Mouse (Mus musculus): Measurements from ENCODE around the gene Urb1. TPM values are rescaled to one million over a fixed set of nuclear protein-coding genes. Genes with fewer than 3 reads are reported as not detected.

Gene Urb1
- polyA plus RNA-seq, 1 experiment from 2014 or later, result 8.7 TPM

DNA sequence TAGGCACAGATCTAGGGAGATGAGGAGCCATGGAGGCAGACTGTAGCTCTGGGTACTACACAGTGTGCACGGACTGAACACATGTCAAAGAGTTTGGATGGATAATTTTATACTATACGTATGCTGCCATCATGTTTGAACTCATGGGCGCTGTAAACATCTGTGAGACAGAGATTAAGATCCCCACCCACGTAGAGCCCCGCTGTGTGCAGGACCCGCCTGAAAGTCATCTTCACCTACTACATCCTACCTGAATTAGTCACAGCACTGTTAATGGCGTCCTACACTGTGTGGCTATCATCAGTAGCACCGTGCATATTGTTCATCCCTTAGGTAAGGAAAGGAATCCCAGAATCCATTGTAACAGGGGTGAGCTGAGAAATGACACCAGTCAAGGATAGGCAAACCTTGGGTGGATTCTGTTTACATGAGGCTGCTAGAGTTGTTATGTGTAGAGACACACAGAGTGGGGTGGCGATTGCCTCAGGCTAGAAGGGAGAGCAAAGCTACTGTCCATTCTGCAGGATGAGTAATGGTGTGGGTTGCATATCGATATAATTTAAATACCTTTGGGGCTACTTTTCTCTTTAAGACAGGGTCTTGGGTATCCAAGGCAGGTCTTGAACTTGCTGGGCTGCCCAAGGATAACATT lies 12.2 kb upstream of the Urb1 start:
- no peak overlapping the region for H3K9ac ChIP-seq
- H3K4me1 ChIP-seq, result no peaks in the 10 kb centered on the region
- H3K27ac ChIP-seq, result no peak overlapping the region
- H3K27me3 ChIP-seq, result 0 out of 2 replicates have a peak, but pooled peaks cover 4% of the 10 kb centered on the region
- no peak overlapping the region for H3K4me3 ChIP-seq
- ATAC-seq (ENCODE audit: borderline replicate concordance, extremely low read depth, low FRiP score, low TSS enrichment), result no peak
- 79% methylated on average over 10 of the region's 10 CpGs for WGBS
- H3K9me3 ChIP-seq, result no peaks in the 10 kb centered on the region
- H3K36me3 ChIP-seq, result no peaks in the 10 kb centered on the region
- no peak overlapping the region for H3K4me2 ChIP-seq

GRCm38 (mm10) chr16:90821046-90821697 lies 11.0 kb upstream of the Urb1 start:
- WGBS, result 65% methylated on average over 14 of the region's 14 CpGs
- Histone ChIP-seq H3K36me3 (no peaks in the 10 kb centered on the region), H3K4me3 (no peak overlapping the region), H3K27ac (peak overlapping the region; percentile 23; the same call in 1 of the 2 replicates), H3K4me2 (no peak overlapping the region), H3K9ac (no peak overlapping the region), H3K9me3 (no peaks in the 10 kb centered on the region), H3K4me1 (no peaks in the 10 kb centered on the region), H3K27me3 (0 out of 2 replicates have a peak, but pooled peaks cover 4% of the 10 kb centered on the region)
- no peak for ATAC-seq (ENCODE audit: borderline replicate concordance, extremely low read depth, low FRiP score, low TSS enrichment)

GRCm38 (mm10) chr16:90820326-90820725 lies 10.1 kb upstream of the Urb1 start:
- Histone ChIP-seq H3K9ac (no peak overlapping the region), H3K36me3 (no peaks in the 10 kb centered on the region), H3K4me1 (no peaks in the 10 kb centered on the region), H3K9me3 (no peaks in the 10 kb centered on the region), H3K4me3 (no peak overlapping the region), H3K4me2 (no peak overlapping the region), H3K27ac (no peak overlapping the region), H3K27me3 (0 out of 2 replicates have a peak, but pooled peaks cover 4% of the 10 kb centered on the region)
- no peak for ATAC-seq (ENCODE audit: borderline replicate concordance, extremely low read depth, low FRiP score, low TSS enrichment)
- WGBS, result 55% methylated on average over 6 of the region's 6 CpGs

DNA sequence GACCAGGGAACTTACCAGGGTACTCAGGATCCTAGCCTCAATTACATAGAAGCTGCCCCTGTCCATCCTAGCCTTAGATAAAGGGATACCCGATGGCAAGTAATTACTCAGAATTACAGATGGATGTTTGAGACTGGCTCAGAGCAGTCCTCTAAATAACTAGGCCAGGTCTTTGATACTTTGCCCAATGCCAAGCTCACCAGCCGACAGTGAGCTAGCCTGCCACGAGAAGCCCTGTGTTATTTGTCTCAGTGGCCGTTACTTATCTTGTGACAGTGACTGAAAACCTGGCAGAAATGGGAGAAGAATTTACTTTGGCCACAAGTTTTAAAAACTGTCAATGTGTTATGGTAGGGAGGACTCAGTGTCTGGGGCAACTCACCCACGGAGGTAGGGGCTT lies 1.9 kb upstream of the Urb1 start:
- H3K9me3 ChIP-seq, result no peaks in the 10 kb centered on the region
- no peak overlapping the region for H3K4me3 ChIP-seq
- WGBS, result 62% methylated on average over 5 of the region's 5 CpGs

DNA sequence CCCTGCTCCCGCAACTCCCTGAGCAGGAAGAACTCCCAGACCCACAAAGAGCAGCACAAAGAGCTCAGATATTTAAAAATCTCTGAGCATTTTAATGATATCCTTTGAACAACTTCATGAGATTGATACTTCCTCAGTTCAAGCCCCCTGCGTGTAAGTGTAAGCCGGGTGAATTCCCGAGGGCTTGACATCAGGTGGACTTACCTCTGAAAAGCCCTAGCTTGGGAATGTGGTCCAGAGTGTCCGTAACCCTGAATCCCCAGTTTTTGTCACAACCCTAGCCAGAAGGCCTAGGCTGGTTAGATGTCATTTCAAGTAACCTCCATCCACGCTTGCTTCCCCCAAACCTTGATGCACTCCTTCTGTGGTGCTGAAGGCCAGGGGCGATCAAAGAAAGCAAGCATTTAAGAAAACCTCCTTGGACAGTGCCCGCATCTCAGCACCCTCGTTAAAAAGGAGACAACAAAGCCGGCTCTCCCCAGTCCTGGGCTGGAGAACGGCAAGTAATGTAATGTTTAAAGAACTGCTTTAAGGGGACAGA lies 573 bp upstream of the Urb1 start:
- no peaks in the 10 kb centered on the region for H3K36me3 ChIP-seq
- H3K4me1 ChIP-seq, result peaks cover 12% of the 10 kb centered on the region; the same call in 1 of the 2 replicates
- H3K4me2 ChIP-seq, result peak overlapping the region; percentile 89
- H3K27me3 ChIP-seq, result no peaks in the 10 kb centered on the region
- no peaks in the 10 kb centered on the region for H3K9me3 ChIP-seq
- peak overlapping the region; percentile 87 for H3K4me3 ChIP-seq
- WGBS, result 41% methylated on average over 11 of the region's 11 CpGs
- ATAC-seq (ENCODE audit: borderline replicate concordance, extremely low read depth, low FRiP score, low TSS enrichment), result no peak; the same call in 1 of the 2 replicates
- peak overlapping the region; percentile 52 for H3K9ac ChIP-seq
- H3K27ac ChIP-seq, result peak overlapping the region; percentile 80

More for the DNA sequence above, 1.9 kb upstream of the Urb1 start:
- Histone ChIP-seq H3K27me3 (no peaks in the 10 kb centered on the region), H3K4me2 (no peak overlapping the region), H3K4me1 (peaks cover 12% of the 10 kb centered on the region; the same call in 1 of the 2 replicates), H3K36me3 (no peaks in the 10 kb centered on the region), H3K9ac (no peak overlapping the region), H3K27ac (no peak overlapping the region)
- ATAC-seq (ENCODE audit: borderline replicate concordance, extremely low read depth, low FRiP score, low TSS enrichment), result no peak

DNA sequence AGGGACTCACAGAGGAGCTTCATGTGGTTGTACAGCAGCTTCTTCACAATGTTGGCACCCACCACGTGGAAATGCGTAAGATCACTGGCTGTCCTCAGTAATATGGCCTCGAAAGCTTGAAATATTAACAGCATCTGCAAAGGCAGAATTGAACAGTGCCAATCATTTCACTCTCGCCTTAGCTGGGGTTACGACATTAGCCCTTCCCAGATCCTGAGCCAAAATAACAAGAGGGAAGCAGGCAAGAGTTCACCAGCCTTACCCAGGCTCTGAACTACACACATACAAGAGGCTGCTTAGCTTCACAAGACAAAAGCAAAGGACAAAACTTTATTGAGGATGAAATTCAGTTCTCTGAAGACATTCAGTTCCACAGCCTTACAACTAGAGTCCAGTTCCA lies 5.7 kb downstream of the Urb1 start:
- Histone ChIP-seq H3K36me3 (peaks cover 29% of the 10 kb centered on the region; the same call in 1 of the 2 replicates), H3K9me3 (no peaks in the 10 kb centered on the region), H3K4me1 (peaks cover 2% of the 10 kb centered on the region; the same call in 1 of the 2 replicates), H3K27me3 (no peaks in the 10 kb centered on the region), H3K4me2 (no peak overlapping the region), H3K9ac (no peak overlapping the region), H3K27ac (no peak overlapping the region), H3K4me3 (no peak overlapping the region)
- WGBS, result 92% methylated on average over 5 of the region's 5 CpGs
- ATAC-seq (ENCODE audit: borderline replicate concordance, extremely low read depth, low FRiP score, low TSS enrichment), result no peak

DNA sequence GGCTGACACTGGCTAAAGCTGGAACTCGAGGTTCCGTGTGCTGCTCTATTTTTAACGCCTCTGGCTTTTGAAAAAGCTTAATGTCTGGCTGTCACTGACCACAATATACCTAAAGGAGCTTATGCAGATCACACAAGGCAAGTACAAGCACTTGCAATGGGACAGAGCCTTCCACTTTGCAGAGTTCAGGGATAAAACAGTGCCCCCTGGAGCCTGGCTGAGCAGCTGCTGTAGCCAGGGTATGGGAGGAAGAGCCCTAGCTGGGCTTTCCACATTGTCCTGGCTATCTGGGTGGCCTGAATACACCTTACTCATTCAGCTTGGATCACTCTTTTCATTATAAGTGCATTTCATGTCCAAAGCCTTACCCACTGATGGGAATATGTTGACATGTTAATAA lies 8.3 kb downstream of the Urb1 start:
- Histone ChIP-seq H3K4me1 (0 out of 2 replicates have a peak, but pooled peaks cover 3% of the 10 kb centered on the region), H3K9ac (no peak overlapping the region), H3K4me2 (no peak overlapping the region), H3K36me3 (peaks cover 32% of the 10 kb centered on the region; the same call in 1 of the 2 replicates), H3K27ac (no peak overlapping the region), H3K4me3 (no peak overlapping the region), H3K27me3 (no peaks in the 10 kb centered on the region), H3K9me3 (no peaks in the 10 kb centered on the region)
- WGBS, result 89% methylated on average over 3 of the region's 3 CpGs
- no peak for ATAC-seq (ENCODE audit: borderline replicate concordance, extremely low read depth, low FRiP score, low TSS enrichment)

GRCm38 (mm10) chr16:90801251-90801650 lies 9.0 kb downstream of the Urb1 start:
- H3K36me3 ChIP-seq, result peaks cover 36% of the 10 kb centered on the region; the same call in 1 of the 2 replicates
- no peak for ATAC-seq (ENCODE audit: borderline replicate concordance, extremely low read depth, low FRiP score, low TSS enrichment)
- 82% methylated on average over 5 of the region's 5 CpGs for WGBS

DNA sequence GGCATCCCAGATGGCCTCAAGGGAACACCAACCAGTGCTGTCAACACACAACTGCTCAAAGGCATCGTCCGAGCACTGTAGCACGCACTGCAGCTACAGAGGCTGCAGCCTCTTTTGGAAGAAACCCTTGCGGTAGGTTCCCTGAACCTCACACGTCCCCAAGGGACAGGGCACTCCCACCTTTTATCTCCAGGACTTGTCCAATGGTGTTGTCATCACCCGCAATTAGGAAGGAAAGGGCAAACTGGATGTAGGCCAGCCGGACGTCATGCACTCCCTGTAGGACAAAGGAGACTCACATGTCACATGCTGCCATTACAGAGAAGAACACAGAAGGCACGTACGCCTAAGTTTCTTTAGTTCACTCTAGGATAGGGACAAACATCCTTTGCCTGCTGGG lies 10.4 kb downstream of the Urb1 start:
- Histone ChIP-seq H3K4me1 (0 out of 2 replicates have a peak, but pooled peaks cover 3% of the 10 kb centered on the region), H3K4me2 (no peak overlapping the region), H3K27ac (no peak overlapping the region), H3K9me3 (no peaks in the 10 kb centered on the region), H3K36me3 (peaks cover 41% of the 10 kb centered on the region; the same call in 1 of the 2 replicates), H3K4me3 (no peak overlapping the region), H3K27me3 (no peaks in the 10 kb centered on the region), H3K9ac (no peak overlapping the region)
- ATAC-seq (ENCODE audit: borderline replicate concordance, extremely low read depth, low FRiP score, low TSS enrichment), result no peak
- 78% methylated on average over 10 of the region's 10 CpGs for WGBS

More at GRCm38 (mm10) chr16:90801251-90801650, 9.0 kb downstream of the Urb1 start:
- Histone ChIP-seq H3K4me1 (0 out of 2 replicates have a peak, but pooled peaks cover 3% of the 10 kb centered on the region), H3K27me3 (no peaks in the 10 kb centered on the region), H3K9ac (no peak overlapping the region), H3K27ac (no peak overlapping the region), H3K4me3 (no peak overlapping the region), H3K9me3 (no peaks in the 10 kb centered on the region), H3K4me2 (no peak overlapping the region)

GRCm38 (mm10) chr16:90798848-90799247 lies 11.4 kb downstream of the Urb1 start:
- WGBS, result 69% methylated on average over 5 of the region's 5 CpGs
- Histone ChIP-seq H3K27ac (no peak overlapping the region), H3K4me2 (no peak overlapping the region), H3K9me3 (no peaks in the 10 kb centered on the region), H3K9ac (no peak overlapping the region), H3K4me3 (no peak overlapping the region), H3K4me1 (0 out of 2 replicates have a peak, but pooled peaks cover 3% of the 10 kb centered on the region), H3K36me3 (peaks cover 37% of the 10 kb centered on the region; the same call in 1 of the 2 replicates), H3K27me3 (no peaks in the 10 kb centered on the region)
- no peak for ATAC-seq (ENCODE audit: borderline replicate concordance, extremely low read depth, low FRiP score, low TSS enrichment)

DNA sequence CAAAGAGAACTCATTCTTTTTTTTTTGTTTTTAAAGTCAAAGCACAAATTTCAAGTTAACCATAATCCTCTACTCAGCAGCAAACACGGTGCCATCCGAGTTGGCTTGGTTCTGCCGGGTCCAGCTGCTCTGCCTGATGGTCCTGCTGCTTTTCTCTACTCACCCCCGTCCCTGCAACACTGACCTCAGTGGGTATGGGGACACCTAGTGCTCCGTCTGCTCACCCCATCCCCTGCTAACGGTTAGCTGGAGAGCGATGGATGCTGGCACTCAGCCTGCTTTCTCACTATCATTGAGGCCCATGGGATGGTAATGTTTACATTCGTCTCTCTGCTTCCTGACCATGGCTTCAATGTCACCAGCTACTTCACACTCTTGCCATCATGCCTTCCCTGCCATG lies 11.8 kb downstream of the Urb1 start:
- Histone ChIP-seq H3K9ac (no peak overlapping the region), H3K4me2 (no peak overlapping the region), H3K27me3 (no peaks in the 10 kb centered on the region), H3K9me3 (no peaks in the 10 kb centered on the region), H3K4me3 (no peak overlapping the region), H3K27ac (no peak overlapping the region), H3K36me3 (peaks cover 33% of the 10 kb centered on the region; the same call in 1 of the 2 replicates), H3K4me1 (0 out of 2 replicates have a peak, but pooled peaks cover 3% of the 10 kb centered on the region)
- WGBS, result 57% methylated on average over 8 of the region's 8 CpGs
- ATAC-seq (ENCODE audit: borderline replicate concordance, extremely low read depth, low FRiP score, low TSS enrichment), result no peak

GRCm38 (mm10) chr16:90794708-90795107 lies 15.5 kb downstream of the Urb1 start:
- H3K9ac ChIP-seq, result no peak overlapping the region
- no peaks in the 10 kb centered on the region for H3K27me3 ChIP-seq
- H3K4me2 ChIP-seq, result no peak overlapping the region
- 0 out of 2 replicates have a peak, but pooled peaks cover 3% of the 10 kb centered on the region for H3K4me1 ChIP-seq
- H3K27ac ChIP-seq, result no peak overlapping the region
- H3K4me3 ChIP-seq, result no peak overlapping the region
- no peak for ATAC-seq (ENCODE audit: borderline replicate concordance, extremely low read depth, low FRiP score, low TSS enrichment)
- H3K9me3 ChIP-seq, result no peaks in the 10 kb centered on the region
- peaks cover 54% of the 10 kb centered on the region for H3K36me3 ChIP-seq

Measured in lung, embryonic 15.5 days (tissue).